Mouse (Mus musculus) erythroid progenitor cell, adult 5-6 weeks (primary cell): ENCODE results near the gene Kmt5b. TPM values are rescaled to one million over a fixed set of nuclear protein-coding genes. Genes with fewer than 3 reads are reported as not detected.

Source experiments
- ATAC-seq: replicated peaks from 2 replicates; pipeline ENCODE4 v1.8.0; 2016; ENCODE audit warnings: moderate number of reproducible peaks, mild to moderate bottlenecking, moderate TSS enrichment, inconsistent platforms; ENCODE audit not compliant: poor library complexity, low FRiP score, severe bottlenecking
- total RNA-seq, 2 experiments: library from RNA; stranded (forward) in 1 of 2; stranded (reverse) in 1 of 2; fragments of 150-400 nt in 1 of 2; fragments of 186-747, 209-891 nt in 1 of 2; gene quantifications; 2 replicates each; pipeline versions ENCODE4 v1.2.3 to v1.2.4; 2015 to 2017; ENCODE audit warnings: low replicate concordance in 2 of 2

The Kmt5b gene
- total RNA-seq (2015; ENCODE audit: low replicate concordance) (15.1 and 19.1 TPM in 2 replicates), total RNA-seq (2017; ENCODE audit: low replicate concordance) (22.0 and 35.7 TPM in 2 replicates)

- no peak for ATAC-seq
These were observed at the start of gene Kmt5b for GRCm38 (mm10) chr19:3767276-3767780. Gene Kmt5b (plus strand): TSS chr19:3767421.

- peak; percentile 40; the same call in 1 of the 2 replicates for ATAC-seq
These were observed 48.5 kb upstream of the Kmt5b start for GRCm38 (mm10) chr19:3718481-3719361.

GRCm38 (mm10) chr19:3719362-3719891 lies 47.8 kb upstream of the Kmt5b start:
- peak; percentile 48 for ATAC-seq

GRCm38 (mm10) chr19:3723170-3723569 lies 44.1 kb upstream of the Kmt5b start:
- ATAC-seq, result no peak

- ATAC-seq, result no peak
These were observed 43.3 kb upstream of the Kmt5b start for GRCm38 (mm10) chr19:3723904-3724303.

- ATAC-seq, result no peak
These were observed 42.4 kb upstream of the Kmt5b start for GRCm38 (mm10) chr19:3724779-3725178.

- ATAC-seq, result no peak
These were observed 38.3 kb upstream of the Kmt5b start for GRCm38 (mm10) chr19:3728901-3729300.

- ATAC-seq, result no peak
These were observed 36.2 kb upstream of the Kmt5b start for GRCm38 (mm10) chr19:3730781-3731646.

GRCm38 (mm10) chr19:3736001-3736400 lies 31.2 kb upstream of the Kmt5b start:
- ATAC-seq, result no peak

- no peak for ATAC-seq
These were observed 27.6 kb upstream of the Kmt5b start for GRCm38 (mm10) chr19:3739650-3740049.

GRCm38 (mm10) chr19:3742716-3743115 lies 24.5 kb upstream of the Kmt5b start:
- no peak for ATAC-seq

GRCm38 (mm10) chr19:3743362-3743761 lies 23.9 kb upstream of the Kmt5b start:
- no peak for ATAC-seq

- ATAC-seq, result no peak
These were observed 23.2 kb upstream of the Kmt5b start for GRCm38 (mm10) chr19:3743851-3744512.

GRCm38 (mm10) chr19:3752621-3753239 lies 14.5 kb upstream of the Kmt5b start:
- no peak for ATAC-seq

- no peak for ATAC-seq
These were observed 14.0 kb upstream of the Kmt5b start for GRCm38 (mm10) chr19:3753240-3753633.

GRCm38 (mm10) chr19:3753738-3754137 lies 13.5 kb upstream of the Kmt5b start:
- ATAC-seq, result no peak

GRCm38 (mm10) chr19:3757861-3758260 lies 9.4 kb upstream of the Kmt5b start:
- no peak for ATAC-seq

- no peak for ATAC-seq
These were observed 1.9 kb upstream of the Kmt5b start for GRCm38 (mm10) chr19:3765221-3765820.

GRCm38 (mm10) chr19:3766378-3766777 lies 843 bp upstream of the Kmt5b start:
- no peak for ATAC-seq
